Mouse (Mus musculus) hindbrain, embryonic 14.5 days (tissue): ENCODE measurements around the gene Asnsd1. TPM values are rescaled to one million over a fixed set of nuclear protein-coding genes. Genes with fewer than 3 reads are reported as not detected.
"Not testable (repeated sequence)": the region's sequence is repeated elsewhere in the genome, so short reads cannot be mapped to it uniquely, and the experiment has no call there.

ENCODE experiments used
- ATAC-seq: fragments of 200-750 bp; cut with Nextera tagmentation; 2 replicates; pipeline ENCODE4 v1.8.0; 2017; ENCODE audit warnings: moderate number of reproducible peaks, mild to moderate bottlenecking, moderate TSS enrichment, moderate library complexity; ENCODE audit not compliant: low FRiP score
- DNase-seq: peaks from one replicate; pipeline ENCODE4 v3.0.0-alpha.2; 2015; ENCODE audit warnings: low spot score
- H3K27ac ChIP-seq: fragments of 300-500 bp; sonication (generic); 2 replicates; pipeline ENCODE4 v1.5.1; 2014; ENCODE audit warnings: mild to moderate bottlenecking, moderate library complexity
- H3K27me3 ChIP-seq: fragments of 300-500 bp; sonication (generic); 2 replicates; pipeline ENCODE4 v1.6.1; 2014; ENCODE audit warnings: mild to moderate bottlenecking, low read length, mixed read lengths; ENCODE audit not compliant: control insufficient read depth, insufficient read depth
- H3K36me3 ChIP-seq: fragments of 300-500 bp; sonication (generic); replicated peaks from 2 replicates; pipeline ENCODE4 v1.6.1; 2014; ENCODE audit not compliant: control insufficient read depth, insufficient read depth
- H3K4me1 ChIP-seq: fragments of 300-500 bp; sonication (generic); replicated peaks from 2 replicates; pipeline ENCODE4 v1.6.1; 2014; ENCODE audit warnings: antibody characterized with exemption, low read length, mixed read lengths; ENCODE audit not compliant: control insufficient read depth, insufficient read depth
- H3K4me2 ChIP-seq: fragments of 300-500 bp; sonication (generic); replicated peaks from 2 replicates; pipeline ENCODE4 v1.6.1; 2014; ENCODE audit warnings: mild to moderate bottlenecking, moderate library complexity
- H3K4me3 ChIP-seq: fragments of 300-500 bp; sonication (generic); replicated peaks from 2 replicates; pipeline ENCODE4 v1.5.1; 2014; ENCODE audit warnings: mild to moderate bottlenecking, low read length
- H3K9ac ChIP-seq: fragments of 300-500 bp; sonication (generic); 2 replicates; pipeline ENCODE4 v1.6.1; 2014
- H3K9me3 ChIP-seq: fragments of 300-500 bp; sonication (generic); 2 replicates; pipeline ENCODE4 v1.6.1; 2016; ENCODE audit warnings: low read length; ENCODE audit not compliant: control insufficient read depth
- WGBS: fragments of 180-500 bp; shearing (Covaris S2); extraction: QIAGEN DNeasy Blood & Tissue Kit; methylation state at CpG from one replicate; pipeline ENCODE4 v1.1.7; 2014; 5-methylcytosine and 5-hydroxymethylcytosine counted together
- polyA plus RNA-seq: library from polyadenylated mRNA; unstranded; fragments of >200 nt; fragmentation: Nextera tagmentation; extraction: Ambion mirVana; gene quantifications from 2 replicates; pipeline ENCODE4 v1.2.1, GENCODE M21; 2014

The Asnsd1 gene
- polyA plus RNA-seq, 1 experiment from 2014 or later = 61.4 TPM

- DNase-seq (no peak), ATAC-seq (no peak)
- no peaks in the 10 kb centered on the region for H3K27me3 ChIP-seq
- no peak overlapping the region for H3K4me3 ChIP-seq
- no peak overlapping the region for H3K4me2 ChIP-seq
- no peak overlapping the region for H3K9ac ChIP-seq
- no peaks in the 10 kb centered on the region for H3K4me1 ChIP-seq
- peaks cover 3% of the 10 kb centered on the region; the same call in 1 of the 2 replicates for H3K9me3 ChIP-seq
- H3K36me3 ChIP-seq = peaks cover 4% of the 10 kb centered on the region; the same call in 1 of the 2 replicates
- H3K27ac ChIP-seq = no peak overlapping the region
Observed at GRCm38 (mm10) chr1:53335465-53335864, 17.1 kb downstream of the Asnsd1 start.

GRCm38 (mm10) chr1:53333527-53333926, 19.0 kb downstream of the Asnsd1 start:
- not testable (repeated sequence) for H3K36me3 ChIP-seq, H3K9me3 ChIP-seq, ATAC-seq, H3K27me3 ChIP-seq, H3K4me3 ChIP-seq, H3K4me1 ChIP-seq, DNase-seq, H3K4me2 ChIP-seq, H3K9ac ChIP-seq, H3K27ac ChIP-seq
- WGBS = 79% methylated on average over 5 of the region's 5 CpGs

GRCm38 (mm10) chr1:53324827-53325494, 27.6 kb downstream of the Asnsd1 start:
- Histone ChIP-seq H3K36me3 (peaks cover 44% of the 10 kb centered on the region), H3K4me1 (no peaks in the 10 kb centered on the region), H3K9me3 (no peaks in the 10 kb centered on the region), H3K27me3 (no peaks in the 10 kb centered on the region), H3K4me3 (no peak overlapping the region), H3K4me2 (no peak overlapping the region), H3K27ac (no peak overlapping the region), H3K9ac (no peak overlapping the region)
- DNase-seq (no peak), ATAC-seq (no peak)
- WGBS = 97% methylated on average over 5 of the region's 5 CpGs

GRCm38 (mm10) chr1:53324277-53324676, 28.3 kb downstream of the Asnsd1 start:
- H3K4me2 ChIP-seq = no peak overlapping the region

GRCm38 (mm10) chr1:53323254-53323653, 29.3 kb downstream of the Asnsd1 start:
- H3K9ac ChIP-seq = no peak overlapping the region
- H3K27ac ChIP-seq = no peak overlapping the region
- no peak overlapping the region for H3K4me3 ChIP-seq
- H3K4me1 ChIP-seq = no peaks in the 10 kb centered on the region
- DNase-seq = no peak
- peaks cover 51% of the 10 kb centered on the region for H3K36me3 ChIP-seq
- WGBS = 96% methylated on average over 5 of the region's 5 CpGs
- no peak for ATAC-seq
- no peak overlapping the region for H3K4me2 ChIP-seq
- no peaks in the 10 kb centered on the region for H3K27me3 ChIP-seq
- no peaks in the 10 kb centered on the region for H3K9me3 ChIP-seq

More at GRCm38 (mm10) chr1:53324277-53324676, 28.3 kb downstream of the Asnsd1 start:
- Histone ChIP-seq H3K4me3 (no peak overlapping the region), H3K27ac (no peak overlapping the region), H3K4me1 (no peaks in the 10 kb centered on the region), H3K9me3 (no peaks in the 10 kb centered on the region), H3K27me3 (no peaks in the 10 kb centered on the region), H3K9ac (no peak overlapping the region), H3K36me3 (peaks cover 47% of the 10 kb centered on the region)
- DNase-seq = no peak
- no peak for ATAC-seq
- whole genome bisulfite sequencing = 94% methylated on average over 1 of the region's 1 CpGs

DNA sequence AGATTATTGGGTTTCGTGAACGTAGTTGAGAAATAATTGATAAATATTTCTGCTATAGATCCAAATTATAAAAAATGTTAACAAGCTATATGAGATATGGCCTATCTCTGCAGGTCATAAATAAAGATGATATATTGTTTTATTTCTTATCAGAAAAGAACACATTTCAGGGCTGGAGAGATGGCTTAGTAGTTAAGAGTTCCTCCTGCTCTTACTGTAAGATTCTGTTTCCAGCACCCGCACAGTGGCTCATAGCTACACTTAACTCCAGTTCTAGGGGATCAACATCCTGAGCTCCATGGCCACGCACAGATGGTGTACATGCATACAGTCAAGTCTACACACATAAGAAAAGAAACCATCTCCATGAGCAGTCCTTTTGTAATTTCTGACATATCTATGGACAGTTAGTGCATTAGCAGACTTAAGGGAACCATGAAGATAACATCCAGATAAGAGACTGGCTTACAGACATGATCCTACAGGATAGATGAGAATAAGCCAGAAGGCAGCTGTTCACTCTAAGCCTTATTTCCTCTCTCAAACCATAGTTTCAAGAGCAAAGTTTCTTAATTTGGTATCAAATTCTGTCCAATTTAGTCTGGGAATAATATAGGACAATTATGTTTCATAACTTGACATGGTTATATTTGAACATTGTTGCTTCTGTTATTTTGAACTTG, 30.7 kb downstream of the Asnsd1 start:
- no peak overlapping the region for H3K4me3 ChIP-seq
- H3K36me3 ChIP-seq = peaks cover 61% of the 10 kb centered on the region
- no peak overlapping the region for H3K9ac ChIP-seq
- WGBS = 98% methylated on average over 4 of the region's 4 CpGs
- H3K4me2 ChIP-seq = no peak overlapping the region
- no peaks in the 10 kb centered on the region for H3K27me3 ChIP-seq
- DNase-seq (no peak), ATAC-seq (no peak)
- H3K4me1 ChIP-seq = no peaks in the 10 kb centered on the region
- H3K27ac ChIP-seq = no peak overlapping the region
- H3K9me3 ChIP-seq = no peaks in the 10 kb centered on the region

GRCm38 (mm10) chr1:53312989-53313967, 39.3 kb downstream of the Asnsd1 start, which contains the start of gene Osgepl1:
Gene Osgepl1 (plus strand): TSS chr1:53313624.
- Histone ChIP-seq H3K27me3 (no peaks in the 10 kb centered on the region), H3K27ac (peak within 1 kb of the TSS; percentile 83), H3K9ac (peak within 1 kb of the TSS; percentile 76), H3K4me1 (0 out of 2 replicates have a peak, but pooled peaks cover 6% of the 10 kb centered on the region), H3K4me3 (peak within 1 kb of the TSS; percentile 50), H3K9me3 (no peaks in the 10 kb centered on the region), H3K4me2 (peak within 1 kb of the TSS; percentile 61), H3K36me3 (peaks cover 10% of the 10 kb centered on the region)
- peak; percentile 91 for DNase-seq
- 3% methylated on average over 27 of the region's 27 CpGs for WGBS
- ATAC-seq = peak; percentile 99

- WGBS = 93% methylated on average over 4 of the region's 4 CpGs
- no peak overlapping the region for H3K27ac ChIP-seq
Observed at GRCm38 (mm10) chr1:53300506-53300905, 52.0 kb downstream of the Asnsd1 start.

More at GRCm38 (mm10) chr1:53300506-53300905, 52.0 kb downstream of the Asnsd1 start:
- Histone ChIP-seq H3K4me1 (peaks cover 5% of the 10 kb centered on the region; the same call in 1 of the 2 replicates), H3K4me3 (no peak overlapping the region), H3K9me3 (no peaks in the 10 kb centered on the region), H3K27me3 (no peaks in the 10 kb centered on the region), H3K4me2 (no peak overlapping the region), H3K9ac (no peak overlapping the region), H3K36me3 (peaks cover 7% of the 10 kb centered on the region)
- ATAC-seq (no peak), DNase-seq (no peak)
